Mouse (Mus musculus): ENCODE measurements around the gene Pde4b. TPM values are rescaled to one million over a fixed set of nuclear protein-coding genes. Genes with fewer than 3 reads are reported as not detected.

Pde4b gene
- polyA plus RNA-seq, 1 experiment = 21.1 TPM

DNA sequence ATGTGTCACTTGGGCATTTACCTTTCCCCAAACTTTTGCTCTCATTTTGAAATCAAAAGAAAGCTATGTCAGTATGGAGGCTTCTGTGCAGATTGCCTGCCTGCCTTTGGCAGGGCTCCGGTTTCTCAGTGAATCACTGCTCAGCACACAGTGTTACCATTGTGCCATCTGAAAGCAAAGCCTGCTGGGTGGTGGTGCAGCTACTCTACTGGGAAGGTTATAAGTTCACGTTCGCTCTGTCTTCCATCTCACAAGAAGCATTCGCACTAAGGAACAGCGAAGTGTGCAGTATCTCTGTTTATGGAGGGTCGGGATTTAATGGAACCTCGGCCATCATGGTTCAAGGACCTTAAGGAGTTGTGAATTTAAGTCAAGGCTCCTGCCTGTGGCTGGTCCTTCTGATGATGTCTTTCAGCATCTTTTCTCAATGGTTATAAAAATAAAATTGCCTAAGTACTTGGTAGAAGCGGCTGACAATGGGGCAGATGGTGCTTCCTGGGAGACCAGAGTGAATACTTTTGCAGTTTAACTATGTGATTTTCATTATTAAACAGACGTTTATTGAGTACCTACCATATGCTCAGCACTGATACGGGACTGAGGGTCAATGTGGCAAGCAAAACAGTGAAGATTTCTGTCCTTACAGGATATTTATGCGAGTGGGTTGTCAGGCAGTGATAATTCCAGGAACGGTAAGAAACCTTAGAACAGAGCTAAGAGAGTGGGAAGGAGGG, 152.5 kb downstream of the Pde4b start:
- no peak overlapping the region for H3K27ac ChIP-seq (ENCODE audit: control insufficient read depth, insufficient read depth, low read length)
- no peaks in the 10 kb centered on the region for H3K36me3 ChIP-seq (ENCODE audit: control insufficient read depth, insufficient read depth, low read length)
- DNase-seq = no peak
- WGBS = 94% methylated on average over 12 of the region's 12 CpGs
- no peaks in the 10 kb centered on the region for H3K27me3 ChIP-seq (ENCODE audit: control insufficient read depth, insufficient read depth, low read length)
- H3K4me1 ChIP-seq (replicated peaks; ENCODE audit: control insufficient read depth, insufficient read depth, low read length) = no peaks in the 10 kb centered on the region
- no peak overlapping the region for H3K4me3 ChIP-seq (ENCODE audit: control insufficient read depth, insufficient read depth, low read length)
- TF ChIP-seq POLR2A (IDR thresholded peaks at IDR 0.05; ENCODE audit: control insufficient read depth, extremely low read depth, insufficient read depth, low read length, poor library complexity) = no peak
- no peak for TF ChIP-seq CTCF (IDR thresholded peaks at IDR 0.05; ENCODE audit: borderline replicate concordance, control insufficient read depth, extremely low read depth, insufficient read depth, low read length, poor library complexity)

DNA sequence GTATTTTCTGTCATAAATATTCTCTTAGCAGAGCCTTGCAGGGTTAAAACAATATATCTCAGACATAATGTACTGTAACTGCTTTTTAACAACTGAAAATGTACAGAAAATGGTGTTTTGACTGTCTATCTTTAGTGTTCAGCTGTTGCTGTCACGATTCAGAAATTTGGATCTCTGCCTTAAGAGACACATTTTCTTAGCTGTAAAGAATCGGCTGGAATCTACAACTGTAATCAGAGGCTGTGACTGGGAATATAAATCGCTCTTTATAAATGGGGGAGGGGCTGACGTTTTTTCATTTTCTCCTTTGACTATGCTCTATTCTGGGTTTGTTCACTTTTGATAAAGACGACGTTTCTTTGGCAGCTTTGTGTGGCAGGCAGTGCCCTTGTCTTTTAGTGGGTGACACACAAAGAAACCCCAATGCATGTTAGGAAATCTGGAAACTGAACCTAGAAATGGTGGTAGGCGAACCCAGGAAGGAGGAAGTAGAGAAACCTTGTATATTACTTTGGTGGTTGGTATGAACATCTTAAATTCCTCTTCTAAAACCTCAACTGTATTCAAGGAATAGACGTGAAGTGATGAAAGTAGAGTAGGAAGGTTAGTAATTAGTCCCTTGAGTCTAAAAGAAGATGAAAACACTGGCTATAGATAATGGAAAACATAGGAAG, 153.5 kb downstream of the Pde4b start:
- Histone ChIP-seq H3K27me3 (ENCODE audit: control insufficient read depth, insufficient read depth, low read length) (no peaks in the 10 kb centered on the region), H3K4me1 (replicated peaks; ENCODE audit: control insufficient read depth, insufficient read depth, low read length) (no peaks in the 10 kb centered on the region), H3K36me3 (ENCODE audit: control insufficient read depth, insufficient read depth, low read length) (no peaks in the 10 kb centered on the region), H3K4me3 (ENCODE audit: control insufficient read depth, insufficient read depth, low read length) (no peak overlapping the region), H3K27ac (ENCODE audit: control insufficient read depth, insufficient read depth, low read length) (no peak overlapping the region)
- DNase-seq = no peak
- 83% methylated on average over 8 of the region's 8 CpGs for WGBS
- no peak for TF ChIP-seq CTCF (IDR thresholded peaks at IDR 0.05; ENCODE audit: borderline replicate concordance, control insufficient read depth, extremely low read depth, insufficient read depth, low read length, poor library complexity)
- TF ChIP-seq POLR2A (IDR thresholded peaks at IDR 0.05; ENCODE audit: control insufficient read depth, extremely low read depth, insufficient read depth, low read length, poor library complexity) = no peak

GRCm38 (mm10) chr4:102253994-102254393, 166.7 kb downstream of the Pde4b start:
- H3K27ac ChIP-seq (ENCODE audit: control insufficient read depth, insufficient read depth, low read length) = no peak overlapping the region
- H3K36me3 ChIP-seq (ENCODE audit: control insufficient read depth, insufficient read depth, low read length) = no peaks in the 10 kb centered on the region
- no peak overlapping the region for H3K4me3 ChIP-seq (ENCODE audit: control insufficient read depth, insufficient read depth, low read length)
- no peak for TF ChIP-seq CTCF (IDR thresholded peaks at IDR 0.05; ENCODE audit: borderline replicate concordance, control insufficient read depth, extremely low read depth, insufficient read depth, low read length, poor library complexity)
- H3K27me3 ChIP-seq (ENCODE audit: control insufficient read depth, insufficient read depth, low read length) = no peaks in the 10 kb centered on the region
- no peak for DNase-seq
- no peaks in the 10 kb centered on the region for H3K4me1 ChIP-seq (replicated peaks; ENCODE audit: control insufficient read depth, insufficient read depth, low read length)

- no peaks in the 10 kb centered on the region for H3K27me3 ChIP-seq (ENCODE audit: control insufficient read depth, insufficient read depth, low read length)
- 43% methylated on average over 15 of the region's 15 CpGs for WGBS
- no peak for DNase-seq
- H3K4me1 ChIP-seq (replicated peaks; ENCODE audit: control insufficient read depth, insufficient read depth, low read length) = no peaks in the 10 kb centered on the region
- no peak overlapping the region for H3K27ac ChIP-seq (ENCODE audit: control insufficient read depth, insufficient read depth, low read length)
- TF ChIP-seq POLR2A (IDR thresholded peaks at IDR 0.05; ENCODE audit: control insufficient read depth, extremely low read depth, insufficient read depth, low read length, poor library complexity) (no peak), CTCF (IDR thresholded peaks at IDR 0.05; ENCODE audit: borderline replicate concordance, control insufficient read depth, extremely low read depth, insufficient read depth, low read length, poor library complexity) (no peak)
- H3K4me3 ChIP-seq (ENCODE audit: control insufficient read depth, insufficient read depth, low read length) = no peak overlapping the region
- no peaks in the 10 kb centered on the region for H3K36me3 ChIP-seq (ENCODE audit: control insufficient read depth, insufficient read depth, low read length)
These were observed 167.3 kb downstream of the Pde4b start for GRCm38 (mm10) chr4:102254466-102255294.

DNA sequence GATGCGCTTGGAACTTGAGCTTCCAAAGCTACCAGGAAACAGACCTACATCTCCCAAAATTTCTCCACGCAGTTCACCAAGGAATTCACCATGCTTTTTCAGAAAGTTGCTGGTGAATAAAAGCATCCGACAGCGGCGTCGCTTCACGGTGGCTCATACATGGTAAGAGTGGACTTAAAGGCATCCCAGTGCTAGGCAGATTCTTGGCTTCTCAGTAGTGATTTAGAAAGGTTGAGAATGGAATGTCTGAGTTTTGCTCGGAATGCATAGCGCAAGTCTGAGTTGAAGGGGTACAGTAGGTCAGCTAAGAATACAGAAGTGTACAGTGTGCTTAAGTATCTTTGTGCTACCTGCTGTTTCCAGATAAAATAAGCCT, 167.9 kb downstream of the Pde4b start:
- TF ChIP-seq CTCF (IDR thresholded peaks at IDR 0.05; ENCODE audit: borderline replicate concordance, control insufficient read depth, extremely low read depth, insufficient read depth, low read length, poor library complexity) (no peak), POLR2A (IDR thresholded peaks at IDR 0.05; ENCODE audit: control insufficient read depth, extremely low read depth, insufficient read depth, low read length, poor library complexity) (no peak)
- no peak for DNase-seq
- H3K4me3 ChIP-seq (ENCODE audit: control insufficient read depth, insufficient read depth, low read length) = no peak overlapping the region
- no peak overlapping the region for H3K27ac ChIP-seq (ENCODE audit: control insufficient read depth, insufficient read depth, low read length)
- H3K27me3 ChIP-seq (ENCODE audit: control insufficient read depth, insufficient read depth, low read length) = no peaks in the 10 kb centered on the region
- H3K4me1 ChIP-seq (replicated peaks; ENCODE audit: control insufficient read depth, insufficient read depth, low read length) = no peaks in the 10 kb centered on the region
- H3K36me3 ChIP-seq (ENCODE audit: control insufficient read depth, insufficient read depth, low read length) = no peaks in the 10 kb centered on the region
- WGBS = 81% methylated on average over 9 of the region's 9 CpGs

DNA sequence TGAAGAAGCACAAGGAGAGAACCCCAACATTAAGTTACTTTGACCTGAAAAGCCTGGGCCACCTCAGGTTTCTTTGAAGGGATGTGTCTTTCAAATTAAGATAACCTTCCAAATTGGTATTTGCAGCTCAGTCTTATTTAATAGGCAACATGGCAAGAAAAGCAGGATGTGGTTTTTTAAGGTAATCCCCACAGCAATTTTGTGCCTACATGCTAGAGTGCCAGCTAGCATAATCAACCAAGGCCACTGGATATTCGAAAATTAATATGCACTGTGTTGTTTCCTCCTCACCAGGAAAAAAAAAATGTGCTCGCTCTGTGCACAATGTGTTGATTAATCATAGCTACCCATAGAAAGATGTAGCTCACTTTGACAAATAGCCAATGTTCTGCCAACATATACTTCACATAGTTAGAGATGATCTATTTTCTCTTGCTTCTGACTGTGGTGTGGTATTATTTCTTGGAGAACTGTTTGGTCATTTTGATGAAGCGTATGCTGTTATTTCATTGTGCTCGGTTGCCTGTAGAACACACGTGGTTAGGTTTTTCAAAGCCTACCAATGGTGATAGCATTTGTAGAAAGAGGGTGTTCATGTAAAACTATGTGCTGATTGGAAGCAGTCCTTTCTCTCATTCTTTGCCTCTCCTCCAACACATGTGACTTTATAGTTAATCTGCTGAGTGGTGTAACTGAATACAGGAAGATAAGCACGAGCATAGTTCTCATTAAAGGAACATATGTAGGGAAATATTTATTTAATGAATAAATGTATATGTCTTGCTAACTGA, 169.0 kb downstream of the Pde4b start:
- Histone ChIP-seq H3K27ac (ENCODE audit: control insufficient read depth, insufficient read depth, low read length) (no peak overlapping the region), H3K4me3 (ENCODE audit: control insufficient read depth, insufficient read depth, low read length) (no peak overlapping the region), H3K36me3 (ENCODE audit: control insufficient read depth, insufficient read depth, low read length) (no peaks in the 10 kb centered on the region), H3K4me1 (replicated peaks; ENCODE audit: control insufficient read depth, insufficient read depth, low read length) (no peaks in the 10 kb centered on the region), H3K27me3 (ENCODE audit: control insufficient read depth, insufficient read depth, low read length) (no peaks in the 10 kb centered on the region)
- DNase-seq = no peak
- TF ChIP-seq CTCF (IDR thresholded peaks at IDR 0.05; ENCODE audit: borderline replicate concordance, control insufficient read depth, extremely low read depth, insufficient read depth, low read length, poor library complexity) = no peak
- no peak for TF ChIP-seq POLR2A (IDR thresholded peaks at IDR 0.05; ENCODE audit: control insufficient read depth, extremely low read depth, insufficient read depth, low read length, poor library complexity)
- WGBS = 75% methylated on average over 6 of the region's 6 CpGs

All from thymus, adult 2 months (tissue).